Mouse (Mus musculus): ENCODE measurements at regions not wholly inside any gene's neighbourhood (a gene's known extent, or its start where the extent isn't known, plus 50 kb on each side); places are given as distances from the start of the nearest gene placed in this dataset.

GRCm38 (mm10) chr10:117503222-117504184, 123.7 kb upstream of the Cpsf6 start:
- H3K27me3 ChIP-seq (ENCODE audit: insufficient read depth, low read length): no peaks in the 10 kb centered on the region
- no peak for ATAC-seq (ENCODE audit: low FRiP score)
- WGBS: 77% methylated on average over 22 of the region's 22 CpGs
- DNase-seq (ENCODE audit: low spot score): no peak
- no peak overlapping the region for H3K4me2 ChIP-seq (ENCODE audit: low read depth, low read length, poor library complexity, severe bottlenecking)
- H3K27ac ChIP-seq (ENCODE audit: low read depth, low read length): no peak overlapping the region
- no peak overlapping the region for H3K4me3 ChIP-seq (ENCODE audit: low read depth, low read length)
- no peak for TF ChIP-seq CTCF (IDR thresholded peaks at IDR 0.05)
- no peaks in the 10 kb centered on the region for H3K36me3 ChIP-seq (ENCODE audit: insufficient read depth, low read length)
- no peak overlapping the region for H3K9ac ChIP-seq (replicated peaks; ENCODE audit: low read length, poor library complexity, severe bottlenecking)
- H3K9me3 ChIP-seq (ENCODE audit: low read length): no peaks in the 10 kb centered on the region
- H3K4me1 ChIP-seq (ENCODE audit: insufficient read depth, low read length): no peaks in the 10 kb centered on the region

- no peak overlapping the region for H3K4me2 ChIP-seq (ENCODE audit: low read depth, low read length, poor library complexity, severe bottlenecking)
- ATAC-seq (ENCODE audit: low FRiP score): no peak
- no peaks in the 10 kb centered on the region for H3K27me3 ChIP-seq (ENCODE audit: insufficient read depth, low read length)
- no peaks in the 10 kb centered on the region for H3K36me3 ChIP-seq (ENCODE audit: insufficient read depth, low read length)
- no peak overlapping the region for H3K9ac ChIP-seq (replicated peaks; ENCODE audit: low read length, poor library complexity, severe bottlenecking)
- TF ChIP-seq CTCF (IDR thresholded peaks at IDR 0.05): no peak
- no peaks in the 10 kb centered on the region for H3K4me1 ChIP-seq (ENCODE audit: insufficient read depth, low read length)
- H3K27ac ChIP-seq (ENCODE audit: low read depth, low read length): no peak overlapping the region
- no peak for DNase-seq (ENCODE audit: low spot score)
- no peak overlapping the region for H3K4me3 ChIP-seq (ENCODE audit: low read depth, low read length)
- 93% methylated on average over 9 of the region's 9 CpGs for WGBS
- no peaks in the 10 kb centered on the region for H3K9me3 ChIP-seq (ENCODE audit: low read length)
Measured at GRCm38 (mm10) chr10:117502731-117503130, 122.9 kb upstream of the Cpsf6 start.

DNA sequence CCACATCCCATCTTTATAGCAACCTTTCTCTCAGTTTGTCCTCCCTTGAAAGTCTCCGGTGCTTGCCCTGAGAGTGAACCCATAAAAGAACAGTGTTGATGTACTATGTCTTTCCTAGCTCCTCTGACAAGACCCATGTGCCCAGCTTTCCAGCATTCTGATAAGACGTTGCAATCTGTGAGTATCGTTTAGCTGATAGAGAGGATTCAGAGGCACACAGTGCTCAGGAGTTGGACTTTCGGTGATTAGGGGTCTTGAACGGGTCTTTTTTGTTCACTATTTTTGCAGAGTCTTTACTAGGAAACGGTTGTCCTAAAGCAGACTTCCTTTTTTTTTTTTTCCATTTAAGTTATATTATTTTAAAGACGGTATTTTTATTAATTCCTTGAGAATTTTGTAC, 122.3 kb upstream of the Cpsf6 start:
- no peak overlapping the region for H3K4me3 ChIP-seq (ENCODE audit: low read depth, low read length)
- H3K9ac ChIP-seq (replicated peaks; ENCODE audit: low read length, poor library complexity, severe bottlenecking): no peak overlapping the region
- no peak overlapping the region for H3K4me2 ChIP-seq (ENCODE audit: low read depth, low read length, poor library complexity, severe bottlenecking)
- H3K36me3 ChIP-seq (ENCODE audit: insufficient read depth, low read length): no peaks in the 10 kb centered on the region
- no peak for TF ChIP-seq CTCF (IDR thresholded peaks at IDR 0.05)
- WGBS: 91% methylated on average over 7 of the region's 7 CpGs
- ATAC-seq (ENCODE audit: low FRiP score) (no peak), DNase-seq (ENCODE audit: low spot score) (no peak)
- H3K27me3 ChIP-seq (ENCODE audit: insufficient read depth, low read length): no peaks in the 10 kb centered on the region
- no peak overlapping the region for H3K27ac ChIP-seq (ENCODE audit: low read depth, low read length)
- H3K4me1 ChIP-seq (ENCODE audit: insufficient read depth, low read length): no peaks in the 10 kb centered on the region
- no peaks in the 10 kb centered on the region for H3K9me3 ChIP-seq (ENCODE audit: low read length)

DNA sequence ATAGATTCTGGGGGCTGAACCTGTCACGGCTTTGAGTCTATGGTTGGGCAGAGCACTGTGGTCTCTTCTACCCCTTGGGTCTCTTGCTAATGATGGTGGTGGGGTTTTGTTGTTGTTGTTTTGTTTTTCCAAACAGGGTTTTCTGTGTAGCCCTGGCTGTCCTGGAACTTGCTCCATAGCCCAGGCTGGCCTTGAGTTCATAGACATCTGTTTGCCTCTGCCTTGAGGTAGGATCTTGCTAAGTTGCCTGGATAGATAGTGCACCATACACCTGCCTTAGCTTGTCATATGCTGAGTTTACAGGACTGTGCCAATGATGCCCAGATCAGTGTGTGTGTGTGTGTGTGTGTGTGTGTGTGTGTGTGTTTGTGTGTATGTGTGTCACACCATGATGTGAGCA, 121.6 kb upstream of the Cpsf6 start:
- no peak overlapping the region for H3K27ac ChIP-seq (ENCODE audit: low read depth, low read length)
- no peaks in the 10 kb centered on the region for H3K4me1 ChIP-seq (ENCODE audit: insufficient read depth, low read length)
- H3K9ac ChIP-seq (replicated peaks; ENCODE audit: low read length, poor library complexity, severe bottlenecking): no peak overlapping the region
- ATAC-seq (ENCODE audit: low FRiP score) (no peak), DNase-seq (ENCODE audit: low spot score) (no peak)
- no peaks in the 10 kb centered on the region for H3K9me3 ChIP-seq (ENCODE audit: low read length)
- H3K36me3 ChIP-seq (ENCODE audit: insufficient read depth, low read length): no peaks in the 10 kb centered on the region
- no peak for TF ChIP-seq CTCF (IDR thresholded peaks at IDR 0.05)
- 90% methylated on average over 1 of the region's 1 CpGs for WGBS
- H3K27me3 ChIP-seq (ENCODE audit: insufficient read depth, low read length): no peaks in the 10 kb centered on the region
- H3K4me3 ChIP-seq (ENCODE audit: low read depth, low read length): no peak overlapping the region
- no peak overlapping the region for H3K4me2 ChIP-seq (ENCODE audit: low read depth, low read length, poor library complexity, severe bottlenecking)

DNA sequence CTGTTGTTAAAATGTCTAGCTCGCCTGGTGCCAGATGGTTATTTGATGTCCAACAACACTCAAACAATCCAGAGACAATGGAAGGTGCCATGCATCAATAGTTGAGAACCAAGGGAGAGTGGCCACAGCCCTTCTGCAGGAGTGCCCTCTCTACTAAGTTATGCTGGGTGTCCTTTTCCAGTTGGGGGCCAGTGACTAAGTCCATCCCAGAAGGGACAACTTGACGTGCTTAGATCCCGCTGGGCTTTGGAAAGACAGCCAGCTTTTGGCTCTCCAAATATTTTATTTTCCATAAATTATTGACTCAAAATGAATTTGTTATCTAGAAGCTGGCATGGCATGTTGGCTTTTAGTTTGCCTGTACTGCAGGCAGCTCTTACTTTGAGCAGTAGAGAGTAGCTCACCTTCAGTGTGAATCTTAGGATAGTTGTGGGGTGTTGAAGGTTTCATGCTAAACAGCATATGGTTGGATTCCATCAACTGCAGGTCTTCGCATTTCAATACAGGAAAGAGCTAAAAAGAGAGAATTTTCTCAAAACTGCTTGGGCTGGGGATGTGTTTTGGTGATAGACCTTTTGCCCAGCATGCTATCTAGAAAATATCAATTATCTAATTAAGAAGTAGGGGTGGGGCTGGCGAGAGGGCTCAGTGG, 120.8 kb upstream of the Cpsf6 start:
- ATAC-seq (ENCODE audit: low FRiP score): no peak
- Histone ChIP-seq H3K4me1 (ENCODE audit: insufficient read depth, low read length) (no peaks in the 10 kb centered on the region), H3K27ac (ENCODE audit: low read depth, low read length) (no peak overlapping the region), H3K4me3 (ENCODE audit: low read depth, low read length) (no peak overlapping the region), H3K9me3 (ENCODE audit: low read length) (no peaks in the 10 kb centered on the region), H3K27me3 (ENCODE audit: insufficient read depth, low read length) (no peaks in the 10 kb centered on the region), H3K4me2 (ENCODE audit: low read depth, low read length, poor library complexity, severe bottlenecking) (no peak overlapping the region), H3K9ac (replicated peaks; ENCODE audit: low read length, poor library complexity, severe bottlenecking) (no peak overlapping the region), H3K36me3 (ENCODE audit: insufficient read depth, low read length) (no peaks in the 10 kb centered on the region)
- WGBS: 76% methylated on average over 5 of the region's 5 CpGs
- no peak for DNase-seq (ENCODE audit: low spot score)
- TF ChIP-seq CTCF (IDR thresholded peaks at IDR 0.05): no peak

DNA sequence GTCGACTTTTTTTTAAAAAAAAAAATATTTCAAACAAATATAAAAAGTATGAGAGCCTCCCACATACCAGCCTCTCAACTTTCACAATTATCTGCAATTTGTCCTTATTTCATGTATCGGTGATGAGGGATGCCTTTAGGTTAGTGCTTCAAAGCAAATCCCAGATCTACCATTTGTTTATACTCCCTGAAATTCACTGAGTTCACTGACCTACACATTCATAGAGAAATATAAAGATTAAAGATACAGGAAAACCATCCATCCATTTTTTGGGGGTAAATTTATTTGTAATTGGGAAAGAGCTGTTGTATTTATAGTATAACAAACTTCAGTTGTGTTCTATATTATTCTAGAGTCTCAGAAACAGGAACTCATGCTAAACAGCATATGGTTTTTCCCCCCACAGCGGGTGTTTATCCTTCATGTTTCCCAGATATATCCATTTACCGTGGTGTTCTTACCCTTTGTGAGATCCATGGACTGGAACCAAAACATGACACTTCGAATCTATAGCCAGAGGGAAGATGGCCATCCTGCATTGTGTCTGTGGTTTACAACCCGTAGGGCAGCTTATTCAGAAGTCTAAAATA, 120.1 kb upstream of the Cpsf6 start:
- no peak for ATAC-seq (ENCODE audit: low FRiP score)
- DNase-seq (ENCODE audit: low spot score): no peak
- Histone ChIP-seq H3K9ac (replicated peaks; ENCODE audit: low read length, poor library complexity, severe bottlenecking) (no peak overlapping the region), H3K27ac (ENCODE audit: low read depth, low read length) (no peak overlapping the region), H3K9me3 (ENCODE audit: low read length) (no peaks in the 10 kb centered on the region), H3K4me1 (ENCODE audit: insufficient read depth, low read length) (no peaks in the 10 kb centered on the region), H3K4me3 (ENCODE audit: low read depth, low read length) (no peak overlapping the region), H3K4me2 (ENCODE audit: low read depth, low read length, poor library complexity, severe bottlenecking) (no peak overlapping the region), H3K27me3 (ENCODE audit: insufficient read depth, low read length) (no peaks in the 10 kb centered on the region), H3K36me3 (ENCODE audit: insufficient read depth, low read length) (no peaks in the 10 kb centered on the region)
- WGBS: 70% methylated on average over 6 of the region's 6 CpGs
- TF ChIP-seq CTCF (IDR thresholded peaks at IDR 0.05): no peak

All from midbrain, postnatal 0 days (tissue).